Mouse (Mus musculus) forebrain, embryonic 16.5 days (tissue): ENCODE data around the gene Slc6a2. TPM values are rescaled to one million over a fixed set of nuclear protein-coding genes. Genes with fewer than 3 reads are reported as not detected.

Experiments used
- ATAC-seq: fragments of 200-750 bp; cut with Nextera tagmentation; 2 replicates; pipeline ENCODE4 v1.8.0; 2017; ENCODE audit warnings: mild to moderate bottlenecking, moderate library complexity
- H3K27ac ChIP-seq: fragments of 300-500 bp; sonication (generic); 2 replicates; pipeline ENCODE4 v1.5.1; 2014; ENCODE audit warnings: low read length, control low read depth
- H3K27me3 ChIP-seq: fragments of 300-500 bp; sonication (generic); replicated peaks from 2 replicates; pipeline ENCODE4 v1.6.1; 2014; ENCODE audit warnings: low read length; ENCODE audit not compliant: control insufficient read depth, insufficient read depth
- H3K36me3 ChIP-seq: fragments of 300-500 bp; sonication (generic); 2 replicates; pipeline ENCODE4 v1.6.1; 2014; ENCODE audit not compliant: control insufficient read depth, insufficient read depth
- H3K4me1 ChIP-seq: fragments of 300-500 bp; sonication (generic); replicated peaks from 2 replicates; pipeline ENCODE4 v1.6.1; 2014; ENCODE audit warnings: low read length; ENCODE audit not compliant: control insufficient read depth, insufficient read depth
- H3K4me2 ChIP-seq: fragments of 300-500 bp; sonication (generic); 2 replicates; pipeline ENCODE4 v1.6.1; 2014; ENCODE audit warnings: mild to moderate bottlenecking, low read length, control low read depth
- H3K4me3 ChIP-seq: fragments of 300-500 bp; sonication (generic); replicated peaks from 2 replicates; pipeline ENCODE4 v1.5.1; 2014; ENCODE audit warnings: mild to moderate bottlenecking, low read length, control low read depth
- H3K9ac ChIP-seq: fragments of 300-500 bp; sonication (generic); replicated peaks from 2 replicates; pipeline ENCODE4 v1.6.1; 2014; ENCODE audit warnings: low read depth, low read length, control low read depth
- H3K9me3 ChIP-seq: fragments of 300-500 bp; sonication (generic); 2 replicates; pipeline ENCODE4 v1.6.1; 2016; ENCODE audit warnings: low read length; ENCODE audit not compliant: control insufficient read depth
- WGBS: fragments of 180-500 bp; shearing (Covaris S2); extraction: QIAGEN DNeasy Blood & Tissue Kit; methylation state at CpG from one replicate; pipeline ENCODE4 v1.1.7; 2014; 5-methylcytosine and 5-hydroxymethylcytosine counted together
- polyA plus RNA-seq: library from polyadenylated mRNA; unstranded; fragments of >200 nt; fragmentation: Nextera tagmentation; extraction: Ambion mirVana; gene quantifications from 2 replicates; pipeline ENCODE4 v1.2.1, GENCODE M21; 2015

Slc6a2 gene
- polyA plus RNA-seq, 1 experiment from 2014 or later = not detected

GRCm38 (mm10) chr8:92954044-92954443 lies 5.8 kb upstream of the Slc6a2 start:
- H3K4me2 ChIP-seq = no peak overlapping the region
- H3K4me3 ChIP-seq = no peak overlapping the region
- no peaks in the 10 kb centered on the region for H3K36me3 ChIP-seq
- WGBS = 91% methylated on average over 5 of the region's 5 CpGs
- H3K9ac ChIP-seq = no peak overlapping the region
- no peaks in the 10 kb centered on the region for H3K9me3 ChIP-seq
- H3K27ac ChIP-seq = no peak overlapping the region
- H3K4me1 ChIP-seq = no peaks in the 10 kb centered on the region
- ATAC-seq = no peak
- H3K27me3 ChIP-seq = peaks cover 5% of the 10 kb centered on the region; the same call in 1 of the 2 replicates

GRCm38 (mm10) chr8:92960451-92960911 lies 602 bp downstream of the Slc6a2 start:
- Histone ChIP-seq H3K9ac (peak overlapping the region; percentile 29; the same call in 1 of the 2 replicates), H3K4me1 (peaks cover 10% of the 10 kb centered on the region), H3K9me3 (no peaks in the 10 kb centered on the region), H3K4me2 (peak overlapping the region; percentile 54), H3K36me3 (no peaks in the 10 kb centered on the region), H3K27me3 (peaks cover 41% of the 10 kb centered on the region), H3K4me3 (peak overlapping the region; percentile 34), H3K27ac (no peak overlapping the region)
- ATAC-seq = no peak
- under 1% methylated on average over 42 of the region's 42 CpGs for WGBS

GRCm38 (mm10) chr8:92961088-92961487 lies 1.2 kb downstream of the Slc6a2 start:
- Histone ChIP-seq H3K4me2 (peak overlapping the region; percentile 54), H3K9me3 (no peaks in the 10 kb centered on the region), H3K4me1 (peaks cover 10% of the 10 kb centered on the region), H3K9ac (no peak overlapping the region), H3K36me3 (no peaks in the 10 kb centered on the region), H3K4me3 (peak overlapping the region; percentile 34; the same call in 1 of the 2 replicates), H3K27me3 (peaks cover 41% of the 10 kb centered on the region), H3K27ac (no peak overlapping the region)
- no peak for ATAC-seq
- WGBS = 1% methylated on average over 25 of the region's 25 CpGs

- Histone ChIP-seq H3K4me2 (no peak overlapping the region), H3K27me3 (peaks cover 31% of the 10 kb centered on the region), H3K27ac (no peak overlapping the region), H3K9me3 (no peaks in the 10 kb centered on the region), H3K36me3 (no peaks in the 10 kb centered on the region), H3K9ac (no peak overlapping the region), H3K4me3 (no peak overlapping the region), H3K4me1 (peaks cover 10% of the 10 kb centered on the region)
- WGBS = 80% methylated on average over 2 of the region's 2 CpGs
- no peak for ATAC-seq
These were observed 4.7 kb downstream of the Slc6a2 start for GRCm38 (mm10) chr8:92964556-92964955.

- peak; percentile 79 for ATAC-seq
- Histone ChIP-seq H3K36me3 (no peaks in the 10 kb centered on the region), H3K27ac (no peak overlapping the region), H3K4me1 (peaks cover 5% of the 10 kb centered on the region), H3K4me2 (no peak overlapping the region), H3K27me3 (no peaks in the 10 kb centered on the region), H3K9ac (no peak overlapping the region), H3K9me3 (no peaks in the 10 kb centered on the region), H3K4me3 (no peak overlapping the region)
- 33% methylated on average over 5 of the region's 5 CpGs for whole genome bisulfite sequencing
These were observed 13.1 kb downstream of the Slc6a2 start for GRCm38 (mm10) chr8:92972949-92973348.

- 88% methylated on average over 5 of the region's 5 CpGs for WGBS
- no peak overlapping the region for H3K9ac ChIP-seq
- ATAC-seq = no peak
- H3K27me3 ChIP-seq = no peaks in the 10 kb centered on the region
- H3K4me3 ChIP-seq = no peak overlapping the region
- H3K9me3 ChIP-seq = no peaks in the 10 kb centered on the region
- H3K36me3 ChIP-seq = no peaks in the 10 kb centered on the region
- peaks cover 5% of the 10 kb centered on the region for H3K4me1 ChIP-seq
- no peak overlapping the region for H3K27ac ChIP-seq
- H3K4me2 ChIP-seq = no peak overlapping the region
These were observed 16.8 kb downstream of the Slc6a2 start for GRCm38 (mm10) chr8:92976656-92977055.

GRCm38 (mm10) chr8:92982491-92982890 lies 22.6 kb downstream of the Slc6a2 start:
- Histone ChIP-seq H3K9ac (no peak overlapping the region), H3K4me1 (no peaks in the 10 kb centered on the region), H3K4me3 (no peak overlapping the region), H3K36me3 (no peaks in the 10 kb centered on the region), H3K9me3 (no peaks in the 10 kb centered on the region), H3K4me2 (no peak overlapping the region), H3K27ac (no peak overlapping the region), H3K27me3 (no peaks in the 10 kb centered on the region)
- no peak for ATAC-seq
- 82% methylated on average over 3 of the region's 3 CpGs for WGBS

- WGBS = 60% methylated on average over 2 of the region's 2 CpGs
- Histone ChIP-seq H3K27me3 (no peaks in the 10 kb centered on the region), H3K4me1 (no peaks in the 10 kb centered on the region), H3K9ac (no peak overlapping the region), H3K9me3 (no peaks in the 10 kb centered on the region), H3K4me2 (no peak overlapping the region), H3K36me3 (no peaks in the 10 kb centered on the region), H3K4me3 (no peak overlapping the region), H3K27ac (no peak overlapping the region)
- ATAC-seq = no peak
These were observed 24.5 kb downstream of the Slc6a2 start for GRCm38 (mm10) chr8:92984376-92984775.

- no peaks in the 10 kb centered on the region for H3K27me3 ChIP-seq
- H3K9me3 ChIP-seq = no peaks in the 10 kb centered on the region
- no peaks in the 10 kb centered on the region for H3K4me1 ChIP-seq
- H3K9ac ChIP-seq = no peak overlapping the region
- no peak for ATAC-seq
- no peak overlapping the region for H3K4me2 ChIP-seq
- no peaks in the 10 kb centered on the region for H3K36me3 ChIP-seq
- no peak overlapping the region for H3K27ac ChIP-seq
- H3K4me3 ChIP-seq = no peak overlapping the region
- WGBS = 24% methylated on average over 5 of the region's 5 CpGs
These were observed 37.0 kb downstream of the Slc6a2 start for GRCm38 (mm10) chr8:92996840-92997239.

GRCm38 (mm10) chr8:92998600-92998999 lies 38.7 kb downstream of the Slc6a2 start:
- 46% methylated on average over 2 of the region's 2 CpGs for WGBS
- Histone ChIP-seq H3K4me1 (no peaks in the 10 kb centered on the region), H3K9me3 (no peaks in the 10 kb centered on the region), H3K4me3 (no peak overlapping the region), H3K4me2 (no peak overlapping the region), H3K27ac (no peak overlapping the region), H3K36me3 (no peaks in the 10 kb centered on the region), H3K9ac (no peak overlapping the region), H3K27me3 (no peaks in the 10 kb centered on the region)
- no peak for ATAC-seq
